Mouse (Mus musculus) embryonic facial prominence, embryonic 10.5 days (tissue): ENCODE results near the gene Stag2. TPM values are rescaled to one million over a fixed set of nuclear protein-coding genes. Genes with fewer than 3 reads are reported as not detected.

ENCODE experiments used
- DNase-seq: peaks from one replicate; pipeline ENCODE4 v3.0.0-alpha.2; 2017; ENCODE audit warnings: low spot score
- H3K27ac ChIP-seq: fragments of 300-500 bp; sonication (generic); replicated peaks from 2 replicates; pipeline ENCODE4 v1.5.1; 2016; ENCODE audit warnings: mild to moderate bottlenecking
- H3K27me3 ChIP-seq: fragments of 300-500 bp; sonication (generic); replicated peaks from 2 replicates; pipeline ENCODE4 v1.6.1; 2016; ENCODE audit warnings: low read depth, mild to moderate bottlenecking; ENCODE audit not compliant: poor library complexity, severe bottlenecking
- H3K36me3 ChIP-seq: fragments of 300-500 bp; sonication (generic); replicated peaks from 2 replicates; pipeline ENCODE4 v1.6.1; 2016; ENCODE audit warnings: mild to moderate bottlenecking, moderate library complexity
- H3K4me1 ChIP-seq: fragments of 300-500 bp; sonication (generic); 2 replicates; pipeline ENCODE4 v1.6.1; 2016
- H3K4me3 ChIP-seq: fragments of 300-500 bp; sonication (generic); 2 replicates; pipeline ENCODE4 v1.5.1; 2016; ENCODE audit warnings: mild to moderate bottlenecking, moderate library complexity
- H3K9me3 ChIP-seq: fragments of 300-500 bp; sonication (generic); 2 replicates; pipeline ENCODE4 v1.6.1; 2016; ENCODE audit warnings: mild to moderate bottlenecking
- WGBS: fragments of 180-500 bp; shearing (Covaris S2); methylation state at CpG from one replicate; pipeline ENCODE4 v1.1.7; 2016; 5-methylcytosine and 5-hydroxymethylcytosine counted together
- polyA plus RNA-seq: library from polyadenylated mRNA; unstranded; fragments of >200 nt; fragmentation: Nextera tagmentation; extraction: Ambion mirVana; gene quantifications from 2 replicates; pipeline ENCODE4 v1.2.1, GENCODE M21; 2016

The Stag2 gene
- polyA plus RNA-seq, 1 experiment from 2014 or later: 43.2 TPM

DNA sequence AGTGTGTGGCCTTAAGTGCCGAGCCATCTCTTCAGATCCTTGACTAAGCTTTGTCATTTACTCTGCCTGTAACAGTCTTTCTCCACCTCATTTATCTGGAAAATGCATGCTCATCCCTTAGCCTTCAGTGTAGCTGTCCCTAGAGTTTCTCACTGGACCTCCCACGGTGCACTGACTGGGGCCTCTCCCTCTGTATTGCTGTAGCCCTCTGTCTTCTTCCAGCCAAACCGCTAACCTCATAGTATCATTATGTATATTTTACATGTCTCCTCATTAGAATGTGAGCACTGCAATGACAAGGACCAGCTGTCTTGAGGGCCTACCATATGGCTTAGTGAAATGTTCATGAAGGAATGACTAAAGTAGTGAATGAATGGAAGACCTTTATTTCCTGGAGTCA, 166.1 kb downstream of the Stag2 start:
- 84% methylated on average over 3 of the region's 3 CpGs for WGBS

GRCm38 (mm10) chrX:42320424-42320823, 171.3 kb downstream of the Stag2 start:
- H3K4me3 ChIP-seq: no peak overlapping the region
- H3K27me3 ChIP-seq: no peaks in the 10 kb centered on the region
- no peak overlapping the region for H3K27ac ChIP-seq
- 61% methylated on average over 5 of the region's 5 CpGs for WGBS
- peak; percentile 9 for DNase-seq
- no peaks in the 10 kb centered on the region for H3K36me3 ChIP-seq
- H3K9me3 ChIP-seq: no peaks in the 10 kb centered on the region
- H3K4me1 ChIP-seq: peaks cover 6% of the 10 kb centered on the region; the same call in 1 of the 2 replicates

More for the DNA sequence above, 166.1 kb downstream of the Stag2 start:
- H3K9me3 ChIP-seq: no peaks in the 10 kb centered on the region
- no peak for DNase-seq
- H3K36me3 ChIP-seq: no peaks in the 10 kb centered on the region
- no peak overlapping the region for H3K4me3 ChIP-seq
- peaks cover 3% of the 10 kb centered on the region; the same call in 1 of the 2 replicates for H3K4me1 ChIP-seq
- no peak overlapping the region for H3K27ac ChIP-seq
- H3K27me3 ChIP-seq: no peaks in the 10 kb centered on the region

GRCm38 (mm10) chrX:42321200-42321773, 172.2 kb downstream of the Stag2 start:
- Histone ChIP-seq H3K27me3 (no peaks in the 10 kb centered on the region), H3K27ac (no peak overlapping the region)
- peak; percentile 9 for DNase-seq

GRCm38 (mm10) chrX:42324848-42325247, 175.7 kb downstream of the Stag2 start:
- Histone ChIP-seq H3K27me3 (no peaks in the 10 kb centered on the region), H3K36me3 (no peaks in the 10 kb centered on the region), H3K27ac (no peak overlapping the region), H3K9me3 (no peaks in the 10 kb centered on the region), H3K4me1 (peaks cover 6% of the 10 kb centered on the region; the same call in 1 of the 2 replicates), H3K4me3 (no peak overlapping the region)
- no peak for DNase-seq
- WGBS: 82% methylated on average over 3 of the region's 3 CpGs

More at GRCm38 (mm10) chrX:42321200-42321773, 172.2 kb downstream of the Stag2 start:
- 44% methylated on average over 9 of the region's 9 CpGs for WGBS
- Histone ChIP-seq H3K4me1 (peaks cover 6% of the 10 kb centered on the region; the same call in 1 of the 2 replicates), H3K36me3 (no peaks in the 10 kb centered on the region), H3K9me3 (no peaks in the 10 kb centered on the region), H3K4me3 (no peak overlapping the region)

Other genes starting within 250 kb of the Stag2 start
- gene Thoc2, start 228.6 kb upstream of the Stag2 start, polyA plus RNA-seq: 77.7 and 79.3 TPM in 2 replicates
- gene Xiap, start 89.6 kb upstream of the Stag2 start, polyA plus RNA-seq: 11.4 and 11.8 TPM in 2 replicates